Mouse (Mus musculus) lung, adult 2 months (tissue): ENCODE measurements around the gene Socs3.

ENCODE experiments used
- CTCF ChIP-seq: fragments of 200-500 bp; IDR thresholded peaks from 2 replicates; pipeline ENCODE4 v1.5.1; 2011; ENCODE audit warnings: mild to moderate bottlenecking, low read length, control low read depth; ENCODE audit not compliant: insufficient read depth
- POLR2A ChIP-seq: fragments of 200-500 bp; IDR thresholded peaks from 2 replicates; pipeline ENCODE4 v1.6.1; 2011; ENCODE audit warnings: low read depth, mild to moderate bottlenecking, control low read depth, low read length, borderline replicate concordance; ENCODE audit errors: extremely low read depth

GRCm38 (mm10) chr11:117964294-117964693 lies 5.6 kb downstream of the Socs3 start:
- no peak for TF ChIP-seq POLR2A
- no peak for TF ChIP-seq CTCF
